Mouse (Mus musculus) embryo, embryonic 11.5 days (tissue): ENCODE results near the gene Aoc1.

Experiments used
- DNase-seq: peaks from one replicate; pipeline ENCODE4 v3.0.0-alpha.2; 2012; ENCODE audit warnings: low read depth, low spot score

The Aoc1 gene

GRCm38 (mm10) chr6:48909229-48909628, 36.5 kb downstream of the Aoc1 start:
- DNase-seq: no peak

DNA sequence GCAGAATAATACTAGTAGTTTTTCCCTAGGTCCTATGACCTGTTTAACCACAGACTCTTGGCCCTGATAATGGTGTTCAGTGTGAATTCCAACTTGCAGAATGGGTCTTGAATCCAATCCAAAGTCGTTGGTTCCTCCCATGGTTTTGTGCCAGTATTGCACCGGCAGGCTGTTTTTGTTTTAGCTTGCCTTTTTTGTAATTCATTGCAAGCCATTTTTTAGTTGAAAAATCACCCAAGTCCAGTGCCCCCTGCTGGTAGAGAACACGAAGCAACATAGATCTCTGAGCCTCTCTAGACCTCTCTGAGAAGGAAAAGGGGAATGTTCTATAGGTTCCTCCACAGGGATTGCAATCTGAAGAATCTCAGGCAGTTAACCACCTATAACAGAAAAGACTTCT, 39.3 kb downstream of the Aoc1 start:
- DNase-seq: peak; percentile 3

DNA sequence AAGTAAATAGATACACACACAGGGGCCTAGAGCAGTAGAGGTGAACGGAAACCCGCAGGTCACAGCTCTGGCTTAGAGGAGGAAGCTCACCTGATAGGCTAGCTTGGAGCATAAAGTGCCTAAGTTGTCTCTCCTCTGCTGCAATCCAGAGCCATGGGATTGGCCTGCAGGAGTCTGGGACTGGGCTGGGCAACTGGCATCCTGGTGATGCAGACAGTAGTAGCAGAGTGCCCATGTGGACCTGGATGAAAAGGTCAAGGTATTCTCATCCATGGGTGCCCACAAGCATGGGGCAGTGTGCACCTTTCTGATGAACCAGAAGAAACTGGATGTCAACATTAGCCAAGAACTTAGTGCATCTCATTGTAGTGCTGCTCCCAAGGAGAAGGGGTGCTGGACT, 40.9 kb downstream of the Aoc1 start:
- DNase-seq: no peak

GRCm38 (mm10) chr6:48929595-48929994, 56.9 kb downstream of the Aoc1 start, which contains the start of gene 1600015I10Rik:
1600015I10Rik (plus strand) TSS chr6:48929895.
- DNase-seq: no peak

GRCm38 (mm10) chr6:48949596-48949995, 76.9 kb downstream of the Aoc1 start:
- no peak for DNase-seq

DNA sequence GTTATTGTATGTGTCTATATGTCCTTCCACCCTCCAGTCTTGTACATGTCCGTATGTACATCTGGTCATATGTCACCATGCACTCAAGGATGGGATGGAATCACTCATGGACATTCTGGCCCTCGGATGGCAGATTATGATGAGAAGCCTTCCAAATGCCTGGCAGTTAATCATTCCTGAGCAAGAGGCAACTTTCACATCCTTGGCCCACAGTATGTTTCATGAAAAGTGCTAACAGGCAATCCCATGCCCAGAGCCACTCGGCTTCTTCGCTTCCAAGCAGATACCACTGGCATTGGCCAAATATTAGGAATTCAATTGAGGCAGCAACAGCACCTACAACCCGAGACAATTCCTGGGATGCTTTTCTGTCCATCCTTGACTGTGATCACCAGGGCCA, 78.0 kb downstream of the Aoc1 start:
- DNase-seq: no peak

DNA sequence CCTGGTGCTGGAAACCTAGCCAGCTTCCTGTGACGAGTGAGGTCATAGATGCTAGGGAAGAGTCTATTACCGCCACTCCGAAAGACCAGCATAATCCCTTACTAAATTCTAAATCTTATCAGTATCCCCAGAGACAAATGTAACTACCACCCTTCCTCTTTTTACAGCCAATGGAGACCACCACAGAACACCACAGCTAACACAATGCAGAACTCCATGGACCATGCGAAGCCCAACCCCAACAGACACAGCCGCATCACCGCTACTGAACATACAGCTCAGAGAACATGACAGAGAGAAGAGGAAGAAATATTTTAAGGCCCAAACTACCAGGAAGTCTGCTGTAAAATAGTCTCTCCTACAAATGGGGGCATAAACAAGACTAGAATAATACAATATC, 78.9 kb downstream of the Aoc1 start:
- no peak for DNase-seq

DNA sequence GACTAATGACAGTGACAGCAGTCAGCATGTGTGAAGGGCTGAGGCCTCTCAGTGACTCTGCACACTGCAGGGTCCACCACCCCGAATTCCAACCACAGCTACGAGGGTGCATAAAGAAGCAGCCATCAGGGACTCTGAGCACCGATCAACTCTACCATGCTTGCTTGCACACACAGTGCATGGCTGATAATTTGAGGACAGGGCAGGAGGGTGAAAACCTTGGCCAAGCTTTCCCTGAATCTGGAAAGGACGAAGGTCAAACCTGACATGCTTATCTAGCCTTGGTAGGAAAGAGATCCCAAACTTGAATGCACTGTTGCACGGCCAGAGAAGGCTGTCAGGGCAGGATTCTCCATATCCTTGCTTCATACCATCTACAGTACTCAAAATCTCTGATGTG, 80.5 kb downstream of the Aoc1 start:
- no peak for DNase-seq

DNA sequence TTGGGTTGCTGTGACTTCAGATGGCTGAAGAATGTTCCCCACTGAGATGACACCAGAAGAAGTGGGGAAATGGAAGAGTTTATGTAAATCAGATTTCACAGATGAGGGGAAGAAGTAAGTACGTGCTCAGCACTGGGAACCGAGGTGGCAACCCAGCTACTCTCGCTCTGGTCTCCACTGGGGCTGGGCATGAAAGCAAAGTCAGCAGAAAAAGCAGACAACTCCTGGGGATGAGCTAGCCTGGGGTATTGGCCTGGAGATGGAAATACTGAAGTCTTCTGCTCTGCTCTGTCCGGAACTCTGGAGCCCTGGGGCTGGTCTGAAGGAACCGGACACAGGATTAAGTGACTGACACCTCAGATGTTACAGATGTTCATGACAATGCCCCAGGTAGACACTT, 81.5 kb downstream of the Aoc1 start:
- no peak for DNase-seq

DNA sequence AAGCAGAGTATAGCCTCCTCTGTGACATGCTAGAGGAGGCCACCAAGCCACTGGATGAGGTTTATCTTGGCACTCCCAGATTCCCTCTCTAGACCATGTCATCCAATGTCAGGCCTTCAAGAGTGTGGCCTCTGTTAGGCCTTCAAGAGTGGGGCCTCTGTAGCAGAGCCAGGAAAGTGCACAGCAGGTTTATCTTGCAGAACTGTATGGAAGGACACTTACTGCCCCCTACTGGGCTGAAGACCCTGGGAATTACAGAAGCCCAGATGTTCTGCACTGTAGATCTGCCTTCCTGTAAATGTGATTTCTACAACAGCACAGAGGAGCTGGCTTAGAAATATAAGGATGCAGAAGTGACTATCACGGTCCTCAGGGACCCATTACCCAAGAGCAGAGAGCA, 82.2 kb downstream of the Aoc1 start:
- DNase-seq: peak; percentile 27

DNA sequence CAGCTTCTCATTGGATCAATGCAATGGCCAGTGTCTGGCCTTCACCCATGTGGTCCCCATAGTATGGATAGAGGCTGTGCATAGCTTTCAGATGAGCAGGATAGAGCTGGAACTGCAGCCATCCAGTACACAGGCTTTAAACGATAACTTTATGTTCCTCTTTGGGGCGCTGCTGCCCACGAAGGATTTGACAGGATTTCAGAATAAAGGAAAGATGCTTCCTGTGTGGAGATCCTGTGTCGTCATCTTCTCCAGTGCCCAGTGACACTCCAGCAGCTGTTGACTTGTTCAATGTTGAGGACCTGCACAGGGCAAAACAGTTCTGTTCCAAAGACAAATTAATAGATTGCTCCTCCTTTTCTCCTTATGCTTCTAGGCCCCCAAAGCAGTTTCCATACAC, 84.1 kb downstream of the Aoc1 start:
- no peak for DNase-seq

- no peak for DNase-seq
These were observed 85.4 kb downstream of the Aoc1 start for GRCm38 (mm10) chr6:48958053-48958452.
